Mouse (Mus musculus): ENCODE measurements at regions not wholly inside any gene's neighbourhood (a gene's known extent, or its start where the extent isn't known, plus 50 kb on each side); places are given as distances from the start of the nearest gene placed in this dataset.

DNA sequence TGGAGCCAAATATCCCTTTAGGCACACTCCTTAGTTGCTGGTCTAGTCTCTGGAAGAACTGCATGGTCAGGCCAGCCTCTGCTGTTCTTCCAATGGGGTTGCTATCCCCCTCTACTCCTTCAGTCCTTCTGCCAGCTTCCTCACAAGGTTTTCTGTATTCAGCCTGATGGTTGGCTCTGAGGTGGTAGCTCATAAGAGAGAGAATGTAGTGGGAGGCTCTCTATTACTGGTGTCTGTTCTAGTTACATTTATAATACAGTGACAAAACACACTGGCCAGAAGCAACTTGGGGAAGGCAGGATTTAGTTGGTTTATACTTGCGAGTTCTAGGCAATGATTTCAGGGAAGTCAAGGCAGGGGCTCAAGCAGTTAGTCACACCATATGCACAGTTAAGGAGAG is 341.1 kb upstream of the Igfbp7 start:
- H3K4me2 ChIP-seq (ENCODE audit: insufficient read depth, low read depth, poor library complexity, severe bottlenecking): no peak overlapping the region
- no peak overlapping the region for H3K4me3 ChIP-seq (replicated peaks in 1 of 3; ENCODE audit: low read depth in 2 of 3, low read length in 2 of 3, poor library complexity in 1 of 3)
- H3K36me3 ChIP-seq (replicated peaks in 1 of 2; ENCODE audit: control insufficient read depth in 1 of 2, insufficient read depth in 1 of 2, low read length in 1 of 2): no peaks in the 10 kb centered on the region
- no peak overlapping the region for H3K9ac ChIP-seq (ENCODE audit: insufficient read depth, low read depth)
- no peaks in the 10 kb centered on the region for H3K79me2 ChIP-seq (replicated peaks; ENCODE audit: control insufficient read depth, extremely low read depth, insufficient read depth, poor library complexity, severe bottlenecking)
- TF ChIP-seq JUN (IDR thresholded peaks at IDR 0.05; ENCODE audit: insufficient read depth, low read depth, low read length): no peak
- TF ChIP-seq KAT2A (IDR thresholded peaks at IDR 0.05; ENCODE audit: insufficient replicate concordance, low read length): no peak
- no peak for TF ChIP-seq MAX (IDR thresholded peaks at IDR 0.05; ENCODE audit: low read length)
- no peak for TF ChIP-seq MEF2A (IDR thresholded peaks at IDR 0.05; ENCODE audit: borderline replicate concordance, low read depth, low read length)
- TF ChIP-seq ZNF384 (IDR thresholded peaks at IDR 0.05; ENCODE audit: low read depth, low read length): no peak
- no peak for TF ChIP-seq CHD1 (IDR thresholded peaks at IDR 0.05; ENCODE audit: low read depth, low read length)
- no peak for TF ChIP-seq ZKSCAN1 (IDR thresholded peaks at IDR 0.05; ENCODE audit: borderline replicate concordance, low read depth, low read length)
- TF ChIP-seq MAZ (IDR thresholded peaks at IDR 0.05; ENCODE audit: low read depth, low read length): no peak
- TF ChIP-seq ZMIZ1 (IDR thresholded peaks at IDR 0.05; ENCODE audit: low read depth, low read length): no peak
- TF ChIP-seq HCFC1 (IDR thresholded peaks at IDR 0.05; ENCODE audit: low read depth, low read length): no peak
- no peak for TF ChIP-seq POLR2AphosphoS2 (IDR thresholded peaks at IDR 0.05; ENCODE audit: low read depth, low read length)
- TF ChIP-seq CTCF (conservative IDR thresholded peaks at IDR 0.05 in 1 of 2, IDR thresholded peaks at IDR 0.05 in 1 of 2; ENCODE audit: low read depth in 2 of 2, low read length in 2 of 2): no peak
- no peak for TF ChIP-seq MYC (IDR thresholded peaks at IDR 0.05; ENCODE audit: low read depth, low read length)
- TF ChIP-seq NRF1 (IDR thresholded peaks at IDR 0.05; ENCODE audit: low read depth, low read length): no peak
- TF ChIP-seq IRF4 (IDR thresholded peaks at IDR 0.05; ENCODE audit: low read depth, low read length): no peak
- no peak for TF ChIP-seq RAD21 (IDR thresholded peaks at IDR 0.05; ENCODE audit: low read depth, low read length)
- TF ChIP-seq EP300 (IDR thresholded peaks at IDR 0.05; ENCODE audit: low read length): no peak
- TF ChIP-seq USF1 (IDR thresholded peaks at IDR 0.05; ENCODE audit: low read depth, low read length): no peak
- dilution Hi-C loops (cut with MboI; ENCODE audit: extremely low pct_ligation_motif_present, extremely low pct_unique_long_range_greater_than_20kb, low sequenced_read_pairs) (no loop called here), in situ Hi-C loops (cut with MboI; ENCODE audit: low pct_ligation_motif_present, low pct_unique_long_range_greater_than_20kb, low sequenced_read_pairs) (no loop called here)
- DNase-seq (ENCODE audit: extremely low read depth): no peak
- no peaks in the 10 kb centered on the region for H3K4me1 ChIP-seq (ENCODE audit: control insufficient read depth in 1 of 2, insufficient read depth in 2 of 2)
- H3K27ac ChIP-seq (ENCODE audit: insufficient read depth, low read depth): no peak overlapping the region
- H3K27me3 ChIP-seq (replicated peaks): no peaks in the 10 kb centered on the region
- no peaks in the 10 kb centered on the region for H3K9me3 ChIP-seq (replicated peaks; ENCODE audit: low read length)

GRCm38 (mm10) chr5:77746604-77747003 is 338.8 kb upstream of the Igfbp7 start:
- Histone ChIP-seq H3K4me3 (replicated peaks in 1 of 3; ENCODE audit: low read depth in 2 of 3, low read length in 2 of 3, poor library complexity in 1 of 3) (no peak overlapping the region), H3K79me2 (replicated peaks; ENCODE audit: control insufficient read depth, extremely low read depth, insufficient read depth, poor library complexity, severe bottlenecking) (no peaks in the 10 kb centered on the region), H3K27ac (ENCODE audit: insufficient read depth, low read depth) (no peak overlapping the region), H3K36me3 (replicated peaks in 1 of 2; ENCODE audit: control insufficient read depth in 1 of 2, insufficient read depth in 1 of 2, low read length in 1 of 2) (no peaks in the 10 kb centered on the region), H3K9me3 (replicated peaks; ENCODE audit: low read length) (no peaks in the 10 kb centered on the region), H3K27me3 (replicated peaks) (no peaks in the 10 kb centered on the region), H3K4me2 (ENCODE audit: insufficient read depth, low read depth, poor library complexity, severe bottlenecking) (no peak overlapping the region), H3K4me1 (ENCODE audit: control insufficient read depth in 1 of 2, insufficient read depth in 2 of 2) (no peaks in the 10 kb centered on the region), H3K9ac (ENCODE audit: insufficient read depth, low read depth) (no peak overlapping the region)
- in situ Hi-C loops (cut with MboI; ENCODE audit: low pct_ligation_motif_present, low pct_unique_long_range_greater_than_20kb, low sequenced_read_pairs): no loop called here
- dilution Hi-C loops (cut with MboI; ENCODE audit: extremely low pct_ligation_motif_present, extremely low pct_unique_long_range_greater_than_20kb, low sequenced_read_pairs): no loop called here
- no peak for TF ChIP-seq SMC3 (IDR thresholded peaks at IDR 0.05; ENCODE audit: low read depth, low read length)
- no peak for TF ChIP-seq POLR2AphosphoS2 (IDR thresholded peaks at IDR 0.05; ENCODE audit: low read depth, low read length)
- no peak for TF ChIP-seq NRF1 (IDR thresholded peaks at IDR 0.05; ENCODE audit: low read depth, low read length)
- no peak for DNase-seq (ENCODE audit: extremely low read depth)
